Mouse (Mus musculus) right cerebral cortex, postnatal 10 days (tissue): ENCODE measurements at regions not wholly inside any gene's neighbourhood (a gene's known extent, or its start where the extent isn't known, plus 50 kb on each side); places are given as distances from the start of the nearest gene placed in this dataset.
A peak's percentile ranks its signal among the peaks of the same experiment; 100 is the strongest.

Source experiments
- DNase-seq, 2 experiments: peaks; one replicate each; pipeline ENCODE4 v3.0.0; 2021; ENCODE audit warnings: low spot score in 2 of 2

- no peak for DNase-seq
Observed at GRCm38 (mm10) chr7:98768460-98768859, 65.6 kb downstream of the Thap12 start.

DNA sequence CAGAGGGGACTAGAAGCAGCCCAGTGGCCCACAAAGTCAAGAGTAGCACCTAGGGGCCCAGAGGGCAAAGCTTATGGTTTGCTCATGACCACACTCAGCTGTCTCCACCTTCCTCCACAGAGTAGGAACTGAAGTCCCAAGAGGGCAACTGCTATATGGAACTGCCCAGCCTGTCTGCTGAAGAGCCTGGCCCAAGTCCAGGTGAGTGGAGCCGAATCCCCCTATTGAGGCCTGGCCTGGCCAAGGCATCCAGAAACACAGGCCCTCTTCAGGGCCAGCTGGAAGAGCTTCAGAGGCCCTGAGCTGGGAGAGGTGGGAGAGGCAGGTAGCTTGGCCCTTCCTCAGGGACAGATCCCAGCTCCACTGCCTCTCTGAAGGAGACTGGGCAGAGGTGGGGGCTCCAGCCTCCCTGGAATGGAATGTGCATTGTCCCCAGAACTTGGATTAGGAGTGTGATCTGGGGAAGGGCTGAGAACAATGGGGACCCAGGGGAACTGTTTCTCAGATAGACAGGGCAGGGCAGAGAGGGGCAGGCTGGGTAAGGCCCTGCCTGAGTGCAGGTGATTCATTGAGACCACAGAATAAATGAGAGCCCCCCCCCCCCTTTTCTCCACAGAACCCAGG lies 65.7 kb upstream of the Wnt11 start:
- DNase-seq: no peak

- DNase-seq: no peak
Observed at GRCm38 (mm10) chr7:98770257-98770890, 64.5 kb upstream of the Wnt11 start.

DNA sequence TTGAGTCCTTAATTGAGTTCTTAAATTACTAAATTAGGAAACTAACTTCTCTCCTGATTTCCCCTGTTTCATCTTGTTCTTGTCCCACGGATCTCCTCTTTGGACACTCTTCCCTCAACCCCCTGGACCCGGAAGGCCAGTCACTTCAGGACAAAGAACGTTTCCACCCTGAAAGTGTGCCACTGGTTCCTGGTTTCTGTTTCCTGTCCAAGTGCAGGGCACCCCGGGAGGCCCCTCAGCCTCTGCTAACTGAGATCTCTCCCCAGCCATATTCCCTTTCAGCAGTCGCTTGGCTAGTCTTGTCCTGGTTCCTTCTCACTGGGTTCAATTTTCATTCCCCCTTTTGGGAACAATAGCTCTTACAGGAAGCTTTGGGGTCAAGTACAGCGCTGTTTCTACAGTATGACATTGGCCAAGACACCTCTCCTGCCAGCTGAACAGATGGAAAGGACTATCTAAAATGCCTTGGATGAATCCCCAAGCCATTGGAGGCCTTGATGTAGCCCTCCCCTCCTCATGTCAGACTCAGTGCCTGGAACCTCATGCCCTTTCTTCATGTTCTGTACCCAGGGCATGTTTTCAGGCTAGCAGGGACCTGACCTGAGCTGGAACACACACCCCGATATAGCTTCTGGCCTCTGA lies 63.7 kb upstream of the Wnt11 start:
- no peak for DNase-seq

- no peak for DNase-seq
Observed at GRCm38 (mm10) chr7:98774597-98774996, 60.3 kb upstream of the Wnt11 start.

- DNase-seq: no peak
Observed at GRCm38 (mm10) chr7:98775031-98775430, 59.9 kb upstream of the Wnt11 start.

GRCm38 (mm10) chr7:98777304-98777849 lies 57.5 kb upstream of the Wnt11 start:
- DNase-seq: no peak

DNA sequence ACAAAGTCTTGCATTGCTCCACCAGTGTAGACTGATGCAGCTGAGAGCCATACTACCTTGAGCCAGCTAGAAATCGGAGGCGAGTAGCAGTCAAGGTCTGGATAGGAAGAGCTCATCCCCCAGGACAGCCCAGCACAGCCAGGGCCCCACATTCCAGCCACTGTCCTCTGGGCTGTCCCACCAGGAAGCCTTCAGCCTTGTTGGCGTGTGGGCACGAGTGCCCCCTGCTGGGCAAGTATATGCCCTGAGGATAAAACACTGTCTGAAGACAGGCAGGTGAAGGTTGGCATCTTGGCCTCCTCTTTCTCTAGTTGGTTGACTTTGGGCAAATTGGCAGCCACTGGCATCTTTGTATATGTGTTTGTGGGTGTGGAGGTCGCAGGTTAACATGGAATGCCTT lies 56.0 kb upstream of the Wnt11 start:
- peak; percentile 49 to 74 for DNase-seq

DNA sequence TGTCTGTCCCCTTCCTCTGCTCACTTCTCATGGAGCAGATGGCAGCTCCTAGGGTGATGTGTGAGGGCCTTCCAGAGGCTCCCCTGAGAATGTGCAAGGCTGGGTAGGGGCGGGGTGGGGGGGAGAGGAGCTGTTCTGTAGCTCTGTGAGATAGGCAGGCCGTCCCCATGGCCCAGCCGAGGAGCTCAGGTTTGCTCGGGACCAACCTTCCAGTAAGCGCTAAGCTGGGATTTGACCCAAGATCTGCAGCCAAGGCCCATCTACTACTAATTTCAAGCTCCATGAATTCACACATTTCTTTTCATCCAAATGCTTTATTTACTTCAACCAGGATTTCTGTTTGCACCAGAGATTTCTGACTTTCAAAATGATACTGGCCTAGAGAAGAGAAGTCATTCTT lies 51.4 kb upstream of the Wnt11 start:
- DNase-seq: no peak

- DNase-seq: peak; percentile 66 to 73
Observed at GRCm38 (mm10) chr7:98783954-98784353, 51.0 kb upstream of the Wnt11 start.

DNA sequence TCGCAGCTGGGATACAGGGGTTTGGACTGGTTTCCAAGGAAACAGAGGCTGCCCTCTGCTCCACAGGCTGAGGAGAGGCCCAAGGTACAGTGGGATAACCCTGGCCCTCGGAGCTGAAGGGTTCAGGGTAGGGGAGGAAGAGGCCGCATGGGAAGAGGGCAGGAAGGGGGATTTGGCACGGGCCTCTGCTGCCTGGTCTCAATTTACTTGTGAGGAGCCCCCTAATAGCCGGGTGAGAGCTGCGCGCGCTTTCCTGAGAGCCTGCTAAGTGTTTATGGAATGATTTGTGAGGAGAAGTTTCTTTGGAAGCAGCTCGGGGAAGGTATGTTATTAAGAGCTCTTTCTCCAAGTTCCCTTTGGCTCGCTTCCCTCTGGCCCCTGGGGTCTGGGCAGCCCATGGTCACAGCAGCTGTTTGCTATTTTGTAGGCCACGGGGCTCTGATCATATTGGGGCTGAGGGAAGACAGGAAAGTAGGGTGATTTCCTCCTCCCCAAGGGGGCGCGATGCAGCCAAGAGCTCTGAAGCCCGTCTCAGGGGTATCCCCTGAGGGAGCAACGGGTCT lies 50.5 kb upstream of the Wnt11 start:
- DNase-seq: no peak
